Mouse (Mus musculus) frontal cortex, adult 2 months (tissue): Measurements from ENCODE around the gene Cntnap1. TPM values are rescaled to one million over a fixed set of nuclear protein-coding genes. Genes with fewer than 3 reads are reported as not detected.

Source experiments
- polyA plus RNA-seq: library from polyadenylated mRNA; depleted of rRNA; stranded (reverse); fragments of >200 nt; gene quantifications from 2 replicates; pipeline ENCODE4 v1.2.3, GENCODE M21; 2012; rRNA removed

Gene Cntnap1
- polyA plus RNA-seq, 1 experiment, result 65.8 TPM

Other genes starting within 250 kb of the Cntnap1 start
- 49.1 TPM in 2 replicates for gene Stat3, start 231.0 kb upstream of the Cntnap1 start, polyA plus RNA-seq
- gene Cavin1, start 199.6 kb upstream of the Cntnap1 start, polyA plus RNA-seq, result 20.9 and 21.0 TPM in 2 replicates
- 312 and 317 TPM in 2 replicates for gene Atp6v0a1, start 161.1 kb upstream of the Cntnap1 start, polyA plus RNA-seq
- 11.8 and 13.0 TPM in 2 replicates for gene Naglu, start 100.5 kb upstream of the Cntnap1 start, polyA plus RNA-seq
- gene Hsd17b1, start 92.1 kb upstream of the Cntnap1 start, polyA plus RNA-seq, result 0.46 and 0.55 TPM in 2 replicates
- gene Coasy, start 88.0 kb upstream of the Cntnap1 start, polyA plus RNA-seq, result 30.8 and 34.1 TPM in 2 replicates
- gene Mlx, start 83.2 kb upstream of the Cntnap1 start, polyA plus RNA-seq, result 52.0 and 56.0 TPM in 2 replicates
- 5.6 and 7.8 TPM in 2 replicates for gene Psmc3ip, start 75.1 kb upstream of the Cntnap1 start, polyA plus RNA-seq
- 66.2 and 66.5 TPM in 2 replicates for gene Retreg3, start 50.6 kb upstream of the Cntnap1 start, polyA plus RNA-seq
- gene Tubg1, start 50.6 kb upstream of the Cntnap1 start, polyA plus RNA-seq, result 21.5 and 24.7 TPM in 2 replicates
- 56.4 and 58.0 TPM in 2 replicates for gene Tubg2, start 14.6 kb upstream of the Cntnap1 start, polyA plus RNA-seq
- 15.8 and 17.9 TPM in 2 replicates for gene Plekhh3, start 828 bp downstream of the Cntnap1 start, polyA plus RNA-seq
- gene Ccr10, start 4.9 kb downstream of the Cntnap1 start, polyA plus RNA-seq, result 0.36 and 0.42 TPM in 2 replicates
- 44.8 and 50.3 TPM in 2 replicates for gene Ezh1, start 55.9 kb downstream of the Cntnap1 start, polyA plus RNA-seq
- 65.6 and 82.1 TPM in 2 replicates for gene Ramp2, start 75.5 kb downstream of the Cntnap1 start, polyA plus RNA-seq
- gene Vps25, start 83.2 kb downstream of the Cntnap1 start, polyA plus RNA-seq, result 63.8 TPM in 2 replicates
- 10.8 and 12.5 TPM in 2 replicates for gene Wnk4, start 90.0 kb downstream of the Cntnap1 start, polyA plus RNA-seq
- 0.71 and 0.84 TPM in 2 replicates for gene Cntd1, start 108.5 kb downstream of the Cntnap1 start, polyA plus RNA-seq
- gene Coa3, start 108.6 kb downstream of the Cntnap1 start, polyA plus RNA-seq, result 147 and 151 TPM in 2 replicates
- 177 and 195 TPM in 2 replicates for gene Becn1, start 131.8 kb downstream of the Cntnap1 start, polyA plus RNA-seq
- gene Psme3, start 145.7 kb downstream of the Cntnap1 start, polyA plus RNA-seq, result 101 and 108 TPM in 2 replicates
- 4.5 and 5.1 TPM in 2 replicates for gene Aoc2, start 154.5 kb downstream of the Cntnap1 start, polyA plus RNA-seq
- gene Aoc3, start 160.1 kb downstream of the Cntnap1 start, polyA plus RNA-seq, result 0.71 and 0.88 TPM in 2 replicates
- gene G6pc, start 197.0 kb downstream of the Cntnap1 start, polyA plus RNA-seq, result not detected in 2 replicates
- gene Aarsd1, start 247.1 kb downstream of the Cntnap1 start, polyA plus RNA-seq, result 49.2 and 53.5 TPM in 2 replicates